Mouse (Mus musculus) C2C12 (cell line): ENCODE data around the gene Slc38a2.

Experiments used
- MAX ChIP-seq: IDR thresholded peaks from one replicate; pipeline ENCODE4 v1.6.1; 2011; ENCODE audit warnings: mild to moderate bottlenecking, control low read depth
- MYOD1 ChIP-seq: IDR thresholded peaks from one replicate; pipeline ENCODE4 v1.6.1; 2011; ENCODE audit warnings: low read depth; ENCODE audit not compliant: control insufficient read depth, insufficient read length
- MYOG ChIP-seq: IDR thresholded peaks from one replicate; pipeline ENCODE4 v1.6.1; 2011; ENCODE audit not compliant: control insufficient read depth, insufficient read length; ENCODE audit errors: extremely low read depth
- USF1 ChIP-seq: IDR thresholded peaks from one replicate; pipeline ENCODE4 v1.6.1; 2011; ENCODE audit warnings: low read depth, mild to moderate bottlenecking, control low read depth, moderate library complexity

DNA sequence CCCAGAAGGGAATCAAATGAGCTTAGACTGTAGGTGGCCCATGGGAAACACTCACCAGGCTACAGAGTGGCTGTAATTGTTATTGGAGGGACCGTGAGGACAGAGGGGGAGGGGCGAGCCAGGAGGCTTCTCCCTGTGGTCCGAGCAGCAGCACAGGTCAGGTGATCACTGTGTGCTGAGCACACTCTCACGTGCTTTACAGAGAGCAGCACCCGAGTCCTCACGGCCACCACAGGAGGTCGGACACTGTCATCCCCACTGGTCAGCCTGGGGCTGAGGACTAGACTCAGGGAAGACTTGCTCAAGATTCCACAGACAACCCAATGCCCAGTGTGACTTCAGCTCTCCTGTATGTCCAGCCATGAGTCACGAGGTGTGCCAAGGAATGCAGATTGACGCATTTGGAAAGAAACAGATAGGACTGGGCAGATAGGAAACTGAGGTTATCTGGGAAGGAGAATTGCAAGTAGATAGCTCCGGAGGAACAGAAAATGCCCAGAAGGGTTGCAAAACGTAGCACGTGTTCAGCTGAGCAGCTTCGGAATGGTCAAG is 38.9 kb downstream of the Slc38a2 start:
- TF ChIP-seq USF1 (no peak), MYOD1 (no peak), MAX (no peak), MYOG (no peak)
